Mouse (Mus musculus) cerebellum, postnatal 36 days (tissue): ENCODE results near the gene Eif1ad.
"Not testable (repeated sequence)": the region's sequence is repeated elsewhere in the genome, so short reads cannot be mapped to it uniquely, and the experiment has no call there.

Experiments used
- DNase-seq, 2 experiments: peaks; one replicate each; pipeline ENCODE4 v3.0.0; 2021 to 2022; ENCODE audit warnings: mixed read lengths in 2 of 2

The Eif1ad gene

GRCm38 (mm10) chr19:5377446-5377845 lies 10.9 kb downstream of the Eif1ad start:
- peak in 1 of 2 experiments; percentile 35 for DNase-seq

DNA sequence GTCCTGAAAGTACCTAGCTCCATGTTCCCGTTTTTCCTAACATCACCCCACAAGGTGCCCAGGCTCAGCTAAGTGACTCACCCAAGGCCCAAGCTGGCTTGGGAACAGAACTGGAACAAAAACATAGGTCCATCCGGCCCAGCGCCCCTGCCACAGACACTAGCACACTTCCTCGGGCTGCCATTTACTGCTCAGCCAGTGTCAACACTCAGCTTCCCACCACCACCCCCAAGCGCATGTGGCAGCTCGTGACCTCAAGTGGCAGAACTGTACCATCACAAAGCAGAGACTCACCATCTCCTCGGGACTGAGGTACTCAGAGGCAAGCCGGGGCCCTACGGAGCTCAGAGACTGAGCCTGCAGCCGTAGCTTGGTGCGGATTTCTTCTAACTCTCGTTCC lies 16.8 kb downstream of the Eif1ad start:
- DNase-seq: no peak

DNA sequence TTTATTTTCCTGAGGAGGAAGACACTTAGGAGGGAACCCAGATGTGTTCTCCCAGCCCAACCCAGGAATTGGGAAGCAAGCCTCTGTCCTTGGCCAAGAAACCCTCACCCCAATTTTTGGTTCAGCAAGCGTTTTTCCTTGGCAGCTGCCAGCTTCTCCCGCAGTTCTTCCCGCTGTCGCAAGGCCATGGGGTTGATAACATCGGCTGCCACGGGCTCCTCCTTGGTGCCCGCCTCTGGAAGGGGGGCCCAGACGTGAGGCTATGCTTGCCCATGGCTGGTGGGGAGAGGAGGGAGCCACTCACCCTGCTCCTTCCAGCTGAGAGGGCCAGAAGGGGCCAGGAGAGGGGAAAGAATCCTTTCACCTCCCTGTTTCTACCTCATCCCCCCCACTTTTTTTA lies 18.2 kb downstream of the Eif1ad start:
- DNase-seq: no peak

GRCm38 (mm10) chr19:5388011-5388441 lies 21.5 kb downstream of the Eif1ad start:
- DNase-seq: peak in 1 of 2 experiments; percentile 33

DNA sequence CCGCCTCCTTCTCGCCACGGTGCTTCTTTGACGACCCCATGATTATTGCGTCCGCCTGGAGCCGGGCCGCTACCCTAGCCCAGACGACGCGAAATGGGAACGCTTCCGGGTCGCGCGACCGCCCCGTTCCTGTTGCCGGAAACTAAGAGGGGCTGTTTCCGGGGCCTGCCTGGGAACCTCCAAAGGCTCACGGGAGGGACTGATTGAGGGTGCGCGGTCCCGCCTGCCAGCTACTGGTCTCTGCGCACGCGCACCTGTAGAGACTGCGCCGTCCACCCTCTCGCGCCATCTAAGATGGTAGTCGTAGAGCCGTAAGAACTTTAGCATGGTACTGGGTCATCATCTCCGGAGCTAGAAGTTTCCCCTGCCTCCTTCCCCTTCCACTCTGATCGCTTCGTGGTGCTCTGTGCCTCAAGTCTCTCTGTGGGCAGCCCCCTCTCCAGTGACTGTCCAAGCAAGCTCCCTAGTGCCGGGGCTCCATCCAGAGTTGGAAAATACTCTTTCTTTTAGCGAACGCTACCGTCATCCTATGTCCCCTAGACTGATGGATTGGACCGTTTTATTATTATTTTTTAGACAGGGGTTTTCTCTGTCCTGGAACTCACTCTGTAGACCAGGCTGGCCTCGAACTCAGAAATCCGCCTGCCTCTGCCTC lies 22.2 kb downstream of the Eif1ad start, which contains the start of gene Sart1:
Sart1 (minus strand) TSS at position 116 of the 655 bp plus-strand sequence.
- DNase-seq: peak; percentile 95 to 97

DNA sequence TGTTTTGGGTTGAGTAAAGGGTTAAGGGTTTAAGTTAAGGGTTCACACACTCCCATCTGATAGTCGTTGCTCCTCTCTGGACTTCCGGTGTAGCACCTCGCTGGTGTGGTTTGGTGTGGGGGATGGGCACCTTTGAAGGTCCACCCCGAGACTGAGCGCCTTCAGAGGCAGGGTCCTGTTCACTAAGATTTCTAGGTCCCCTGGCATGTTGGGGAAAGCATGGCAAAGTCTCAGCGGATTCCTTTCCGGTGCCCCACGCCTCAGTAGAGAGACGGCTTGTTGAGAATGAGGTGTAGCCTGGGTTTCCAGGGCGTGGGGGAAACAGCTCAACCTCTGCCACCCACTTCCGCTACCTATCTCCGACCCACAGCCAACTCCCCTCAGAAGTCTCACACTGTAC lies 23.1 kb downstream of the Eif1ad start:
- no peak for DNase-seq

- DNase-seq: no peak
Measured at GRCm38 (mm10) chr19:5390416-5390815, 23.9 kb downstream of the Eif1ad start.

- DNase-seq: peak; percentile 82
Measured at GRCm38 (mm10) chr19:5392892-5393291, 26.4 kb downstream of the Eif1ad start.

DNA sequence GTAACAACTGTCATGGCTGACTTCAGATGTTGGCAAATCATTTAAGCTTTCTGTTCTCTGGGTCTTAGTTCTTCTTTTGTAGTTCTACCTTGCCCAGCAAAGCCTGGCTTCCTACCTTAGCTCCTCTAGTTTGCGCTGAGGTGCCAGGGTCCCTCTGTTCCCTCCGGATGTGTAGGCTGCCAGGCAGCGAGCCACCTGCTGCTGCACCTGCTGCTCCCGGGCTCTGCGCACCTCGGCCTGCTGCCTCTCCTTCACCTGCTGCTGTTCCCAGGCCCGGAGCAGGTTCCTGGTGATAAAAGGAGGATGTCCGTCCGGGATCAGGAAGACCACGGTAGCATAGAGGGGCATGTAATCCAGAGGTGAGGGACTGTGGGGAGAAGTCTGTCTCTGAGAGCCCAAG lies 27.6 kb downstream of the Eif1ad start:
- DNase-seq: peak; percentile 54 to 70

- no peak for DNase-seq
Measured at GRCm38 (mm10) chr19:5395371-5395770, 28.8 kb downstream of the Eif1ad start.

GRCm38 (mm10) chr19:5401073-5401472 lies 34.5 kb downstream of the Eif1ad start:
- not testable (repeated sequence) for DNase-seq

DNA sequence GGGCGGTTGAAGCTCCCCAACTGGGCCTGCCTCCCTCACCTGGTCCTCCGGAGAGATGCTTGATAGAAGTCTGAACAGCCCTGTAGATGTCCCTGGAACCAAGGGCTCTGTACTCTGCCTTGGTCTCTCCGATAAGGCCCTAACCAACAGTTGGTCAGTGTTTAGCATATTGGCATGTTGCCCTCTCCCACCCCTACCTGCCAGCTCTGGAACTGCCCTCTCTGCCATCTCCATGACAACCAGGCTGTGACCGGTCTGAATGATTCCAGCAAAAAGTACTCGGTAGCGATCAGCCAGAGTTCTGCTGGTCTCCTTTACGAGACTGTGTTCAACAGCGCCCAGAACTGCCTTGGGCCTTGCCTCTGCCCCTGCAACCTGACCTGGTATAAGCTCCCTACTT lies 35.8 kb downstream of the Eif1ad start, which contains the start of gene Tsga10ip:
Tsga10ip (minus strand) TSS at position 234 of the 400 bp plus-strand sequence.
- no peak for DNase-seq

GRCm38 (mm10) chr19:5405924-5406323 lies 39.4 kb downstream of the Eif1ad start:
- DNase-seq: no peak

DNA sequence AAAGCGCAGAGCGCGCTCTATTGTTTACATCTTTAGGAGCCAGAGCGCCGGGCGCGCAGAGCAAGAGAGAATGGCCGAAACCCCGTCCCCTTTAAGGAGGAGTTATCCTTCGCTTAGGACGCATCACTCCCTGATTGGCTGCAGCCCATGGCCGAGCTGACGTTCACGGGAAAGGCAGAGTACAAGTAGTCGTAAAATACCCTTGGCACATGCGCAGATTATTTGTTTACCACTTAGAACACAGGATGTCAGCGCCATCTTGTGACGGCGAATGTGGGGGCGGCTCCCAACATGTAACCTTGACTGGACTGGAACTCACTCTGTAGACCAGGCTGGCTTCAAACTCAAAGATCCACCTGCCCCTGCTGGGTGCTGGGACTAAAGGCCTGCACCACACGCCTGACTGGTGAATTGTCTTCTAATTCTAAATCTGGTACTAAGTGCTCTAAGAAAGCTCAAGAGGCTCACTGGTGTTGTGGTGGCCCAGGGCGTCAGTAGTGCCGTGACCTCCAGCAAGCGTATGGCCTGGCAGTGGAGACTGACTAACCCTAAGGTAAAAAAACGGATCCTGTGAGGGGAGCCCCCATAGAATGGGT lies 40.1 kb downstream of the Eif1ad start:
- DNase-seq: peak; percentile 56 to 57

GRCm38 (mm10) chr19:5407133-5407532 lies 40.6 kb downstream of the Eif1ad start:
- peak; percentile 70 to 71 for DNase-seq

DNA sequence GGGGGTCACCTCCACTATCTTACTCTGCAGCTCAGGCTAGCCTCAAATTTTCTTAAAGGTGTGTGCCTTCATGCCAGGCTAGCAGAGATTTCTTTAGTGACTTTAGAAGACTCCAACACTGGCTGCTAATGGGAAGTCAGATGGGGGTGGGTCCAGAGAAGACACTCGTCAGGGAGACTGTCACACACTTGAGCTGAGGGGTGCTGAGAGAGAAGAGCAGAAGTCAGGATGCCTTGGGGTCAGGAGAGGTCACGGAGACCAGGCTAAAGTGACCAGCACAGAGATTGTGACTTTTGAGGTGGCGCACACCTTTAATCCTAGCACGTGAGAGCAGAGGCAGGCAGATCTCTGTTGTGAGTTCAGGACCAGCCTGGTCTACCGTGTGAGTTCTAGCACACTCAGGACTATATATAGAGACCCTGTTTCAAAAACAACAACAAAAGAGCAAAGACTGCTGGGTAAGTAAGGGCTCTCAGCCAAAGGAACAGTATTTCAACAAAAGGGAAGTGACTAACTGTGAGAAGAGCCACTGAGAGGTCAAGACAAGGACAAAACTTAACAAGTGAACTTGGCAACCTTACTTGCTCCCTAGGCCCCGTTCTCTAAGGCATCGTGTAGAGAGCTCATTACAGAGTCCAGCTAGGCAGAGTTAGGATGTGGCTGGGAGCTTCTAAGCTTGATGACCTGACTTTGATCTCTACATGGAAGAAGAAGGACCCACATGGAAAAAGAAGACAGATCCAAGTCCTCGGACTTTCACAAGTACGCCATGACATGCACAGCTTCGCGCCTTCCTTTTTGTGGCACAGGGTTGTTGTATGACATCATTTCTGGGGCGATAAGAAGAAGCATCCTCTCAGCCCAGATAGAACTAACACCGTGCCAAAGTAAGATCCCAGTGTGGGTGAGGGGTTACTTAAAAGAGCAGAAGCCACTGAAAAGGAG lies 41.8 kb downstream of the Eif1ad start:
- no peak for DNase-seq

DNA sequence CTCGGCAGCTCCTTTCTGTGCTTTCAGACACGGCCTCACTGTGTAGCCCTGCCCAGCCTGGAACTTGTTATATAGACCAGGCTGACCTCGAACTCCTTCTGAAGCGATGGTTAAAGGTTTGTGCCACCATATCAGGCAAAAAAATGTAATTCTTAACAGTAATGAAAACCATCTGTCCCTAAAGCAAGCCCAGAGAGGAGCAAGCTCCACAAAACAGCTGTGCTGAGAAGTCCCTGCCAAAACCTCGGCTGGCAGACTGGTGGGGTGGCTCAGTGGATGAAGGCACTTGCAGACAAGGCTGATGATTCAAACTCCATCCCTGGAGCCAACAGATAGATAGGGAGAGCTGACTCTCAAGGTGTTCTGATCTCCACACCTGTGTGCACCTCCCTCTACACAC lies 42.5 kb downstream of the Eif1ad start:
- no peak for DNase-seq

DNA sequence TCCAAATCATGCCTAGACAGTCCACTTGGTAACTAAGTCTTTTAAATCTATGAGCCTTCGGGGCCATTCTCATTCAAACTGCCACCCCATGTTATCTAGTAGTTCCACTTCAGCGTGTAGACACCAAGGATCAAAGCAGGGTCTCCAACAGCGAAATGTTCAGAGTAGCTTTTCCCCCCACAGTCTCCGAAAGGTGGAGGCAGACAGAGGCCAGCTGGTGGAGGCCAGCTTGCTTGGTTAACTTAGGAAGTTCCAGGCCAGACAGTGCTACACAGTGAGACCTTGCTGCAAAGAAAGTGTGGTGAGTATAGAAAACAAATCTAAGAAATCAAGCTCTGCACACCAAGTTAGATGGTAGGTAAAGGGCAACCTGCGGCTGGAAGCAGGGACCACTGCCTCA lies 44.1 kb downstream of the Eif1ad start:
- no peak for DNase-seq

GRCm38 (mm10) chr19:5411961-5412360 lies 45.4 kb downstream of the Eif1ad start:
- DNase-seq: no peak

GRCm38 (mm10) chr19:5413840-5414239 lies 47.3 kb downstream of the Eif1ad start:
- no peak for DNase-seq

- no peak for DNase-seq
Measured at GRCm38 (mm10) chr19:5414534-5414957, 48.0 kb downstream of the Eif1ad start.

GRCm38 (mm10) chr19:5418750-5419466 lies 52.4 kb downstream of the Eif1ad start:
- no peak for DNase-seq

GRCm38 (mm10) chr19:5419630-5420029 lies 53.1 kb downstream of the Eif1ad start:
- no peak for DNase-seq
